Mouse (Mus musculus) adrenal gland, adult 18-20 months (tissue): ENCODE data around the gene Olfr430. TPM values are rescaled to one million over a fixed set of nuclear protein-coding genes. Genes with fewer than 3 reads are reported as not detected.
"Not testable (repeated sequence)": the region's sequence is repeated elsewhere in the genome, so short reads cannot be mapped to it uniquely, and the experiment has no call there.

Experiments used
- DNase-seq, 2 experiments: peaks; one replicate each; pipeline ENCODE4 v3.0.0; 2021 to 2022; ENCODE audit warnings: low spot score in 2 of 2
- long read RNA-seq, 2 experiments: library from polyadenylated mRNA; stranded (forward); transcript quantifications; one replicate each; pipeline ENCODE4 v2.0.0; 2021
- total RNA-seq, 2 experiments: library from RNA; stranded (reverse); gene quantifications; 1 replicate in 1 of 2; 2 replicates in 1 of 2; pipeline ENCODE4 v1.2.3; 2021

The Olfr430 gene
- not detected for total RNA-seq
- long read RNA-seq, experiment 1, result 0 reads
- long read RNA-seq, experiment 2, result 0 reads

DNA sequence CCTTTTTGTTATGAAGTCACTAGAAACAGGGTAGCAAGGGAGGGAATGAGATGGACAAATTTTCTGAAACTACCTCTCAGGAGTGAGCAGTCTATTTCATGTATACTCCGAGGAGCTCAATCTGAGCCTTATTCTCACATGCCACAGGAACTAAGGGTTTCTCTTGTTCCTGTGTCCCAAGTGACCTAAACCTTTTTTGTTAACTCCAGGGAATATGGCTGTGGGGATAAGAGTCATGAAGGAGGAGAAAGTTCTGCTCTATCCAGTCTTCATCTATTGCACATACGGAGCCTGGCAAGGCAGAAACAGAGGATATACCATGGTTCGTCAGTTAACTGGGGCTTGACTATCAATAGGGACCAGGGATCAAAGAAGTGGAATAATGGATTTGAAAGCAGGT, at the start of gene Olfr430:
Gene Olfr430, plus strand, starts transcription at position 301 of the 400 bp plus-strand sequence.
- DNase-seq, result no peak

DNA sequence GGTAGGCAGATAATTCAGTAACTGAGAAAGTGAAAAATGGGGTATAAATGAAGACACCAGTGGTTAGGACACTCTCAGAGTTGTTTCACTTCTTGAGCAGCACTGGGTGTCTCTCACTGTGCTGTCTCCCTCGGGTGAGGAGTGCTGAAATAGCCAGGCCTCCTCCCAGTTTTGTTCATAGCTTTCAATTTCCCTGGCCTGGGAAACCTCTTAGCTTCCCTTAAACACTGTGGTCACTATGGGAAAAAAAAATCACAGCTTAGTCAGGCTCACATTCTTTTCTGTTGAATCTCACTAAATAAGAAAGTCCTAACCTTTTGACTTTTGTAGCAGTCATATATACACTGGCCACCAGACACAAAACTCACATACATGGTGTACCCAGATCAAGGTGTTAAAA, 34.7 kb upstream of the Olfr430 start, which contains the start of gene Ifi205:
Gene Ifi205, minus strand, starts transcription at position 113 of the 400 bp plus-strand sequence.
- DNase-seq, result no peak

DNA sequence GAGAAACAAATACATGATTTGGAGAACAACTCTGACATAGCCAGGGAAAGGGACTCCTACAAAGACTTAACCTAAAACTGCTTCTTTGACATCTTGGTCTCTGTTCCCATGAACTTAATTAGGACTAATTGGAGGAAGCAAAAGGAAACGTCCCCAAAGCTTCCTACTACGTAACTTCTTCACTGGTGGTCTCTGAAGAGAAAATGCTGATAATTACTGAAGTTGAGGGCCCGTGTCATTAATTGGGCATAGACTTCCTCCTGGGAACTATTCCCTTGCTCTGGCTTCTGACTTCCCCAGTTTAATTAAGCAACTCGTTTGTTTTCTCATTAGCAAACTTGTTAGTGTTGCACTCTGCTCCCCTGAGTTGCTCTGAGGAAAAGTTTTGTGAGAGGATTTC, 30.6 kb upstream of the Olfr430 start:
- no peak for DNase-seq

DNA sequence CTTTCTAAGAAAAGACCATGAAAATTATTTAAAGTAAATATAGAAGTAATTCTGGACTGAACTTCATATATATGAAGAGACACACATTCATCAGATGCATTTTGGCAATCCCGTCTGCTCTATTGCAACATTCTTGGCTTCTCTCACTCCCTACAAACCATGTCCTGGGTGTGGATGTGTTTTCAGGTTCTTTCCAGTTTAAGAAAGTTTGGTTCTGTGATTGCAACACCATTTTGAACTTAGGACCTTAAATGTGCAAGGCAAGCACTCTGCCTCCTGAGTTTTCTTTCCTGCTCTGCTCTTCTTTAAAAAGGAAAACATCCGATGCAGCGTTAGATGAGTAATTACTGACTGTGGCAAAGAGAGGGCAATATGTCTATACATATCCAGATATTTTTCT, 27.9 kb upstream of the Olfr430 start:
- DNase-seq, result no peak

DNA sequence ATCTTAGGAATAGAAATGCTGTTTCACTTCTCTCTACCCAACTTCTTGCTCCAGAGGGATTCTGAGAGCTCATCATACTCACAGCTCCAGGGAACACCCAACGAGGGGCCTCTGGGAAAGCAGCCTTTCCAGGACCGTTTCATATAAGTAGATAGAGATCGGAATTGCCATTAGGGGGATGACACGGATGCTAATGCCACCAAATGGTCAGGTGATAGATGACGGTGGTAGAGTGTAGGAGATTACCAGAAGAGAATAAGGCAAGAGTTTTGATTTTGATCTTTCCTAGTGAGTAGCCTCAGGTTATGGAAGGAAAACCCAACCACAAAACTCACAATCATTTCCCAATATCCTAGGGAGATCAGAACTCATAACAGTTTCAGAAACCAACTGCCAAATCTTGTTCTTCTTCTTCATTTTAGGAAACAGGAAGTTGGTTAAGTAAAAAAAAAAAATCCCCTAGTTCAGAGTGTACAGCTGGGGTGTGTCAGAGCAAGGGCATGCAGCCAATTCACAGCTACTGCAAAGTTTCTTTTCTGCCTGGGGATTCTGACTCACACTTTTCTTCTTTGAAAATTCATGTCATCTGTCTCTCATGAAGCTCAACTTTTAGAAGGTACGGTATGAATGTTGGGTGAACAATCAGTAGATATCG, 25.8 kb upstream of the Olfr430 start, which contains the start of gene Olfr433:
Gene Olfr433, plus strand, starts transcription at position 183 of the 655 bp plus-strand sequence.
- no peak for DNase-seq

DNA sequence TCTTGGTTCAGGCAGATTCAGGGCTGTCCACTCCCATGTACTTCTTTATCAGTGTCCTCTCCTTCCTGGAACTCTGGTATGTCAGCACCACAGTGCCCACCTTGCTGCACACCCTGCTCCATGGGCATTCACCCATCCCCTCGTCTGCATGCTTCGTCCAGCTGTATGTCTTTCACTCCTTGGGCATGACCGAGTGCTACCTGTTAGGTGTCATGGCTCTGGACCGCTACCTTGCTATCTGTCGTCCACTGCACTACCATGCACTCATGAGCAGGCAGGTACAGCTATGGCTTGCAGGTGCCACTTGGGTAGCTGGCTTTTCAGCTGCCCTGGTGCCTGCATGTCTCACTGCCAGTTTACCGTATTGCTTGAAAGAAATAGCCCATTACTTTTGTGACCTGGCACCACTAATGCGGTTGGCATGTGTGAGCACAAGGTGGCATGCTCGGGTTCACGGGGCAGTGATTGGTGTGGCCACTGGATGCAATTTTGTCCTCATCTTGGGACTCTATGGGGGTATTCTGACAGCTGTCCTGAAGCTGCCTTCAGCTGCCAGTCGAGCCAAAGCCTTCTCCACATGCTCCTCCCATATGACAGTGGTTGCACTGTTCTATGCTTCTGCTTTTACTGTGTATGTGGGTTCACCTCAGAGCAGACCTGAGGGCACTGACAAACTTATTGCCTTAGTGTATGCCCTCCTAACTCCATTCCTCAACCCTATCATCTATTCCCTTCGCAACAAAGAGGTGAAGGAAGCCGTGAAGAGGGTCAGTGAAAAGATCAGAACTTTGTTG, 24.1 kb upstream of the Olfr430 start:
- not testable (repeated sequence) for DNase-seq

DNA sequence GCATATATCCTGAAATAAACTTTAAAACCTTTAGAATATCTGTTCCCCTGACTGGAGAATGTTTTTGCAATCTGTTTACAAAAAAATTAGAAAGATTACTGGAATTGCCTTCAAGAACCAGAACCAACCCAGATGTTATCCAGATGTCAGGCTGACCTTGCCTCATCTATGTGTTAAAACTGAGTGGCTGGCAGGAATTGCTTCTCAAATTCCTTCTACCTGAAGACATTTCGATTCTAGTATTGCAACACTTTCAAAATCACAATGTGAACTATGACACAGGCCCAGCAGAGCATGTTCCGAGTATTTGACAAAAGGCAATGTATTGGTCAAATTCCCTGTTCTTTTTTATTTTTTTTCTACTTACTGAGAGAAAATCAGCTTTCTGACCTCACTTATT, 22.0 kb upstream of the Olfr430 start:
- DNase-seq, result no peak

DNA sequence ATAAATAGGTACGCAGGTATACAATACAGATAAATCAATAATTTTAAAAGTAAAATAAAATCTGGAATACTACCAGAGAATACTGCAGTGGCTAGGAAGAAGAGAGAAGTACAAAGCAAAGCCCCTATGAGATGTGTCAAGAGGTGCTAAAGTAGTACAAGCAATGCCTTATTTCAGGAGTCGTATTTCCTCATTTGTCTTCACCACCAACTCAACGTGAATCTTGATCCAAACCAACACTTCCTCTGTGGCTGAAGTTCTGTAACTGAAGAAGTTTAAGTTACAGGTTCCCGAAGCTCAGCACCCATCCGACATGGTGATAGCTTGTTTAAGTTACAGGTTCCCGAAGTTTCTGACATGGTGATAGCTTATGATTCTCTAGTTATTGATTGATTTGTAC, 18.2 kb upstream of the Olfr430 start:
- not testable (repeated sequence) for DNase-seq

DNA sequence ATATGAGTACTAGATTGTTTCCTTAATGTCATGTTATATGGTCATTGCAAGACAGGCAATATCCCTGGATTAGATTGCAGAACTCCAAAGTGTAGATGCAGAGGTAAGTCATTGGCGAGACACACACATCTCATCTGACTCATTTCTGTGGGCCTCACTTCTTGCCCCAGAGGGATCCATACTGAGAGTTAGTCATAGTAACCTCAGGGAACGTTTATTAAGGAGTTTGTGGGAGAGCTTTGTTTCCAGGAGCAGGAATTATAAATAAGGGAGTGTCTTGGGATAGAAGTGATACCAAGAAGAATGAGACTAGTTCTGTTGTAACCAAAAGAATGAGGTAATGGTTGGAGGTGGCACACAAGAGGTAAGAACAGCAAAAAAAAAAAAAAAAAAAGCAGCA, 17.5 kb upstream of the Olfr430 start, which contains the start of gene Olfr432:
Gene Olfr432, plus strand, starts transcription at position 313 of the 400 bp plus-strand sequence.
- DNase-seq, result no peak

DNA sequence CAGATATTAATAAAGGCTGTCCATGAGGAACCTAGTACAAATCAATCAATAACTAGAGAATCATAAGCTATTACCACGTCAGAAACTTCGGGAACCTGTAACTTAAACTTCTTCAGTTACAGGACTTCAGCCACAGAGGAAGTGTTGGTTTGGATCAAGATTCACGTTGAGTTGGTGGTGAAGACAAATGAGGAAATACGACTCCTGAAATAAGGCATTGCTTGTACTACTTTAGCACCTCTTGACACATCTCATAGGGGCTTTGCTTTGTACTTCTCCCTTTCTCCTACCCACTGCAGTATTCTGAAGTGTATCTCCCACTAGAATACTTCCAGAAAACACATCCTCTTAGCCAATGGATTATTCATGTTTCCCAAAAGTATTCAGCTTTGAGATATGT, 17.0 kb upstream of the Olfr430 start:
- not testable (repeated sequence) for DNase-seq

DNA sequence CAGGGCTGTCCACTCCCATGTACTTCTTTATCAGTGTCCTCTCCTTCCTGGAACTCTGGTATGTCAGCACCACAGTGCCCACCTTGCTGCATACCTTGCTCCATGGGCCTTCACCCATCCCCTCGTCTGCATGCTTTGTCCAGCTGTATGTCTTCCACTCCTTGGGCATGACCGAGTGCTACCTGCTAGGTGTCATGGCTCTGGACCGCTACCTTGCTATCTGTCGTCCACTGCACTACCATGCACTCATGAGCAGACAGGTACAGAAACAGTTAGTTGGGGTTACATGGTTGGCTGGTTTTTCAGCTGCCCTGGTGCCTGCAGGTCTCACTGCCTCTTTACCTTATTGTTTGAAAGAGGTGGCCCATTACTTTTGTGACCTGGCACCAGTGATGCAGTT, 15.9 kb upstream of the Olfr430 start:
- DNase-seq, result no peak

DNA sequence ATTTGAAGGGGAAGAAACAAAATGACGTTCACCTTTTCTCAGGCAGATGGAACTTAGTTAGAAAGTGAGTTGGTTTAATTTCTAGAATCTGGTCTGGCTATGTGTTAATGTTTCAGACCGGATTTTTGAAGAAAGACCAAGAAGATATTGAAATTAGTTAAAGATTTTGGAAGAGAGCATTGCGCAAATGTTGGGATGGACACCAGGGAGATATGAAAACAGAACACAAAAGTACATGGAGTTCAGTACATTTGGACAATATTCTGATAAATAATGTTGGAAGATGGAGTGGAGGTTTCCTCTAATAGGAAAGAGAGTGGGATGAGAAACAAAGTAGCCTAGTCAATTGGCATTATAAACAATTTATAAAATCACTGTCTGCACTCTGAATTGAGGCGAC, 14.9 kb upstream of the Olfr430 start:
- no peak for DNase-seq

DNA sequence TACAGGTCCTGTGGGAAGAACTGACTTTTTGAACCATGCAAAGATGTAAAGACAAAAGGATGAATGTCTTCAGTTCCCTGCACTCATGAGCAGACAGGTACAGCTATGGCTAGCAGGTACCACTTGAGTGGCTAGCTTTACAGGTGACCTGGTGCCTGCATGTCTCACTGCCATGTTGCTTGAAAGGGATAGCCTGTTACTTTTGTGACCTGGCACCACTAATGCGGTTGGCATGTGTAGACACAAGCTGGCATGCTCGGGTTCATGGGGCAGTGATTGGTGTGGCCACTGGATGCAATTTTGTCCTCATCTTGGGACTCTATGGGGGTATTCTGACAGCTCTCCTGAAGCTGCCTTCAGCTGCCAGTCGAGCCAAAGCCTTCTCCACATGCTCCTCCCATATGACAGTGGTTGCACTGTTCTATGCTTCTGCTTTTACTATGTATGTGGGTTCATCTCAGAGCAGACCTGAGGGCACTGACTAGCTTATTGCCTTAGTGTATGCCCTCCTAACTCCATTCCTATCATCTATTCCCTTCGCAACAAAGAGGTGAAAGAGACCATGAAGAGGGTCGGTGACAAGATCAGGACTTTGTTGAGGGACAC, 14.4 kb upstream of the Olfr430 start:
- DNase-seq, result no peak

DNA sequence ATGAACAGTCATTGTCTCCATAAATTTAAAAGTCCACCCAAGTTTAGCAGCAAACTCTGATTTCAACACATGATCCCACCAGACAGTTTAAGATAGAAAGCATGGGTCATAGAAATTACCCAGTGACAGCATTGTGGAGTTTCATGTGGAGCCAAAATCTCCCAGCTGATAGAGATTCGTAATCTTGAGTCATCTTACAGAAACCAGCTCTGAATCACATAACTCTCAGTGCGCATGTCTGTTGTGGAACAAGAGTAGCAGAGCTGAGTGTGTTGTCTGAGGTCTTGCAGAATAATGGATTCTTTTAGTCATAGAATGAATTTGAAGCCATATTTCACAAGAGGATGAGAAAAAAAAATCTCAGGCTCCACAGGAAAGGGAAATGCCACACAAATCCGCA, 13.4 kb upstream of the Olfr430 start:
- no peak for DNase-seq

DNA sequence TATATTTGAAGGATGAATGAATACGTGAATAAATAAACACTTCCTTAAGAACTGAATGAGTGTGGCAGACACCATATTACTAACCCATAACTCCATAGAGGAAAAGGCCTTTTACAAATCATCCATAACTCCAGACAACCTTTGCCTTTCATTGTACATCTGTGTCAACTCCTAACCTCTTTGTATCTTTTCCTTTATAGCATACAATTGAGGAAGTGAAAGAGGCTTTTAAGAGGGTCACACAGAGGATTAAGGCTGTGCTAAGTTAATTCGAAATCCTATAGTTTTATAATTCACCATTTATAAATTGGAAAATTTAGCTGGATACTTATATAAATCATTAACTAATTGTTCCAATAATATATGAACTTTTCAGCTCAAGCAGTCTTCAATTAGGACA, 11.2 kb upstream of the Olfr430 start:
- no peak for DNase-seq

DNA sequence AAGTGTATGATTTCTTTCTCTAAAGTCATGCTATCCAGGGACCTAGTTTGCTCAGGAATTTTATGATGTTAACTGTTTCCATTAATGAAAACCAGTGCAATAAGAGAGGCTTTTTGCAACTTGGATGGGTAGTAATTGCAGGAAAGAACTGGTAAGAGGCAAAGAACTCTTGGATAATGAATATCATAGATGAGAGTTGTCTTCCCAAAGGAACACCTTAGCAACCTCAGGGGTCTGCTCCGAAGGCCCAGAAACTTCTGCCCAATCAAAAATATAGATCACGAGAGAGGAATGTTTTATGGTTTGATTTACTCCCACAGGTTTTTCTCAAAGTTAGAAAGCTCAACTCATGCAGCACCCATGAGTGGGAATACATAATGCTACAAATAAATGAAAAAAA, 17.6 kb downstream of the Olfr430 start, which contains the start of gene Olfr429:
Gene Olfr429, plus strand, starts transcription at position 301 of the 400 bp plus-strand sequence.
- no peak for DNase-seq

DNA sequence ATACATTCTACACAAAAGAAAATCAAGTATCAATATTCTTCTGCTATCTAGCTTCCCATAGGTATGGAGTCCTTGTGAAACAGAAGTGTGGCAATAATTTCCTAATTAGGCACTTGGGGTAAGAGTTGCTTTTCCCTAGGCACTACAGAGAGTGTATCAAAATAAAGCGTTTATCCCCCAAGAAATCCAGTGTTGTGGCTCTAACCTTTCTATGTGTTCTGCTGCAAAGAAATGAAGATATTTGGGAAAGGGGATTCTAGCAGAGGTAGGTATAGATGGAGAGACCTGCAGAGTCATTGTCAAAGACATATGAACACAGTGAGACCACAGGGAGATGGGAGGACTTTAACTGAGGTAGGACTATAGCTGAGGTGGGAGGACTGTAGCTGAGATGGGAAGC, 30.2 kb downstream of the Olfr430 start, which contains the start of gene Olfr427:
Gene Olfr427, plus strand, starts transcription at position 301 of the 400 bp plus-strand sequence.
- DNase-seq, result no peak

DNA sequence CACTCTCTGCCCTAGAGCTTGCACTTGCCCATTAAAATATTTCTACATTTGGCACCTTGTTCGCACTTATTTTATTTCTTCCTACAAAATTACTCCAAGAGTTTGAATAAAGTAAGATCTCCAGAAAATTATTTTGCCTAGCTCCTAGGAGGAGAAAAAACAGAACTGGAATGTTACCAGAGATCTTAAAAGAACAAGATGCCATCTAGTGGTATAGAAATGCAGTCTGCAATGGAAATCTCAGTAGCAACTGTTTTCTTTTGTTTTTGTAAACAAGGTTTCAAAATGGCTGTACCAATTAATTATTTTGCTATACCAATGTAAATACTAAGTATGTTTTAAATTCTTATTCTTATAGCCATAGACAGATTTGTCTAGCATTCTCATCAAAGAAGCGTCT, 37.3 kb downstream of the Olfr430 start:
- no peak for DNase-seq

DNA sequence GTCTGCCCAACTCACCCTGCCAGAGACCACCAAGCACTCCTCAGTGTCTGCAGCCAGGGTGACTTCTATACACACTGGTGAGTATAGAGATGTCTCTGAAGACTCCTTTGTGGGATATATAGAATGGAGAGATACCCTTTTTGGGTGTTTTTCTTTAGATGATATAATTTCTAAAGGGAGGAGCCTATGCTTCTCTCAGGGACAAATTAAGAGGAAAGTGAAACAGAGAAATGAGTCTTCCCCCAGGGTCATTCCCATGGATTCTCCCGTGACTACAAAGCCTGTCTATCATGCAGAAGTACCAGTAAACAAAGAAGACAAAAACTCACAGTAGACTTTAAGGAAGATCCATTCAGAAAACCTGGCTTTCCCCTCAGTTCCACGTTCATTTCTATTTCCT, 54.7 kb downstream of the Olfr430 start, which contains the start of gene Olfr231:
Gene Olfr231, minus strand, starts transcription at position 101 of the 400 bp plus-strand sequence.
- DNase-seq, result no peak
